In the genomic region with DNA sequence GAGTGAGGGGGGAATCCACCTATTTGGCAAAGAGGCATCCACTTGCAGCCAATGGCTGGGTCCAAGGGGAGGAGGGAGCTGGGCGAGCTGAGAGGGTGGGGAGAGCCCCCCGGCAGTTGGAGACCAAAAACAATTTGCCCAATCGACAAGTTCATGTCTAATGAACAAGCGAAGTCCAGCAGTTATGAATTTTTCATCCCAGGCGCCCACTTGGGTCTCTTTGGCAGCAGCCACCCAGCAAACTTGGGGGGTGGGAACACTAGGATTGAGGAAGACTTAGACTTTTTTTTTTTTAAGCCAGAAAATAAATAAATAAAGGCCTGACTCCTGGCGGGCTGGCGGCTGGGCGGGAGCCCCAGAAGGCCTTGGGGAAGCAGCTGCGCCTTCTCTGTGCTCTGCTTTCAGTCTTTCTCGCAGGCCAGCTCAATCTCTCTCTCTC, we compare ENCODE assay signal across 8 mouse cellular contexts. TPM values are rescaled to one million over a fixed set of nuclear protein-coding genes. Genes with fewer than 3 reads are reported as not detected.
DNase-seq lines count a peak whose midpoint lies in the region; ATAC-seq lines count a peak whose summit lies in the region.

No protein-coding gene starts in this region.

- H3K9me3 ChIP-seq in embryonic facial prominence, embryonic 13.5 days = no peaks in the 10 kb centered on the region
- H3K9me3 ChIP-seq in heart, embryonic 15.5 days (replicated peaks) = no peaks in the 10 kb centered on the region
- H3K9me3 ChIP-seq in limb, embryonic 11.5 days (ENCODE audit: control insufficient read depth, low read length) = no peaks in the 10 kb centered on the region

- 3% methylated on average over 10 of the region's 10 CpGs for WGBS in embryonic facial prominence, embryonic 13.5 days
- 16% methylated on average over 10 of the region's 10 CpGs for WGBS in heart, embryonic 15.5 days
- under 1% methylated on average over 10 of the region's 10 CpGs for WGBS in limb, embryonic 11.5 days

- peaks cover 74% of the 10 kb centered on the region for H3K4me1 ChIP-seq in embryonic facial prominence, embryonic 13.5 days
- H3K4me1 ChIP-seq in heart, embryonic 15.5 days (replicated peaks) = peaks cover 52% of the 10 kb centered on the region
- H3K4me1 ChIP-seq in limb, embryonic 11.5 days (ENCODE audit: control insufficient read depth, insufficient read depth, low read length) = peaks cover 35% of the 10 kb centered on the region

- peak overlapping the region; percentile 81 for H3K27ac ChIP-seq in embryonic facial prominence, embryonic 13.5 days
- H3K27ac ChIP-seq in heart, embryonic 15.5 days = peak overlapping the region; percentile 84
- no peak overlapping the region for H3K27ac ChIP-seq in limb, embryonic 11.5 days (replicated peaks; ENCODE audit: low read depth, low read length)

- peaks cover 85% of the 10 kb centered on the region for H3K27me3 ChIP-seq in embryonic facial prominence, embryonic 13.5 days
- peaks cover 77% of the 10 kb centered on the region for H3K27me3 ChIP-seq in heart, embryonic 15.5 days
- H3K27me3 ChIP-seq in limb, embryonic 11.5 days (ENCODE audit: control insufficient read depth, insufficient read depth, low read length) = peaks cover 87% of the 10 kb centered on the region

- H3K36me3 ChIP-seq in embryonic facial prominence, embryonic 13.5 days = peaks cover 13% of the 10 kb centered on the region; the same call in 1 of the 2 replicates
- no peaks in the 10 kb centered on the region for H3K36me3 ChIP-seq in heart, embryonic 15.5 days
- no peaks in the 10 kb centered on the region for H3K36me3 ChIP-seq in limb, embryonic 11.5 days (ENCODE audit: control insufficient read depth, insufficient read depth, low read length)

- H3K4me2 ChIP-seq in embryonic facial prominence, embryonic 13.5 days = peak overlapping the region; percentile 57
- peak overlapping the region; percentile 61 for H3K4me2 ChIP-seq in heart, embryonic 15.5 days
- H3K4me2 ChIP-seq in limb, embryonic 11.5 days (ENCODE audit: low read depth, severe bottlenecking) = no peak overlapping the region

- peak overlapping the region; percentile 38 for H3K4me3 ChIP-seq in embryonic facial prominence, embryonic 13.5 days
- H3K4me3 ChIP-seq in heart, embryonic 15.5 days = peak overlapping the region; percentile 20; the same call in 1 of the 2 replicates
- no peak overlapping the region for H3K4me3 ChIP-seq in limb, embryonic 11.5 days (ENCODE audit: low read depth, low read length)

- H3K9ac ChIP-seq in embryonic facial prominence, embryonic 13.5 days = 0 out of 2 replicates have a peak overlapping the region, but pooled peaks have one; percentile 46
- no peak overlapping the region for H3K9ac ChIP-seq in heart, embryonic 15.5 days
- no peak overlapping the region for H3K9ac ChIP-seq in limb, embryonic 11.5 days (ENCODE audit: low read length)

- no peak; the same call in 1 of the 2 replicates for ATAC-seq in embryonic facial prominence, embryonic 13.5 days (ENCODE audit: insufficient number of reproducible peaks, insufficient read depth, low FRiP score, low TSS enrichment, low read depth)
- peak; percentile 50 for ATAC-seq in heart, embryonic 15.5 days (replicated peaks; ENCODE audit: insufficient number of reproducible peaks, insufficient read depth, low FRiP score, low read depth)
- ATAC-seq in limb, embryonic 11.5 days (ENCODE audit: insufficient number of reproducible peaks, low FRiP score, low TSS enrichment, low read depth) = no peak

- peak; percentile 73 to 80 for DNase-seq in frontal cortex, postnatal 10 days (ENCODE audit: low spot score in 2 of 2)
- no peak for DNase-seq in frontal cortex, adult 2 months (ENCODE audit: extremely low spot score in 1 of 2, low spot score in 1 of 2)
- peak; percentile 6 for DNase-seq in A20 (ENCODE audit: low read depth, low spot score)
- DNase-seq in limb, embryonic 11.5 days (ENCODE audit: low spot score) = peak; percentile 55
- DNase-seq in right cerebral cortex, postnatal 14 days = peak; percentile 58
- no peak for DNase-seq in urinary bladder, adult 2 months (ENCODE audit: low spot score)

RNA-seq across cellular contexts. Expression of a gene that starts 25.7 kb away (rescaled TPM):
- polyA plus RNA-seq in frontal cortex, adult 2 months (2012; rRNA removed) = 51.3 and 61.3 TPM in 2 replicates
- 37.0 and 42.9 TPM in 2 replicates for polyA plus RNA-seq in embryonic facial prominence, embryonic 13.5 days (2015; fragmentation: Nextera tagmentation; extraction: Ambion mirVana)
- polyA plus RNA-seq in heart, embryonic 15.5 days (2015; fragmentation: Nextera tagmentation; extraction: Ambion mirVana) = 15.0 and 20.8 TPM in 2 replicates
- 4.6 TPM in 2 replicates for polyA plus RNA-seq in limb, embryonic 11.5 days (2014; fragmentation: Nextera tagmentation; extraction: Ambion mirVana)
- polyA plus RNA-seq in urinary bladder, adult 2 months (2012; rRNA removed) = 21.7 and 77.0 TPM in 2 replicates

RNA-seq across cellular contexts. Expression of a gene that starts 48.1 kb away (rescaled TPM):
- 14.6 and 15.5 TPM in 2 replicates for polyA plus RNA-seq in frontal cortex, adult 2 months (2012; rRNA removed)
- polyA plus RNA-seq in embryonic facial prominence, embryonic 13.5 days (2015; fragmentation: Nextera tagmentation; extraction: Ambion mirVana) = 7.0 TPM in 2 replicates
- 5.8 and 6.4 TPM in 2 replicates for polyA plus RNA-seq in heart, embryonic 15.5 days (2015; fragmentation: Nextera tagmentation; extraction: Ambion mirVana)
- 3.6 and 3.9 TPM in 2 replicates for polyA plus RNA-seq in limb, embryonic 11.5 days (2014; fragmentation: Nextera tagmentation; extraction: Ambion mirVana)
- 4.7 and 4.8 TPM in 2 replicates for polyA plus RNA-seq in urinary bladder, adult 2 months (2012; rRNA removed)

RNA-seq across cellular contexts. Expression of a gene that starts 51.7 kb away (rescaled TPM):
- polyA plus RNA-seq in frontal cortex, adult 2 months (2012; rRNA removed) = 0.36 TPM in 1 of 2 replicates, not detected in the other
- polyA plus RNA-seq in embryonic facial prominence, embryonic 13.5 days (2015; fragmentation: Nextera tagmentation; extraction: Ambion mirVana) = 6.1 and 6.2 TPM in 2 replicates
- polyA plus RNA-seq in heart, embryonic 15.5 days (2015; fragmentation: Nextera tagmentation; extraction: Ambion mirVana) = 4.5 TPM in 2 replicates
- 7.7 and 8.6 TPM in 2 replicates for polyA plus RNA-seq in limb, embryonic 11.5 days (2014; fragmentation: Nextera tagmentation; extraction: Ambion mirVana)
- polyA plus RNA-seq in urinary bladder, adult 2 months (2012; rRNA removed) = 1.0 and 1.2 TPM in 2 replicates

RNA-seq across cellular contexts. Expression of a gene that starts 56.8 kb away (rescaled TPM):
- 28.0 and 30.9 TPM in 2 replicates for polyA plus RNA-seq in frontal cortex, adult 2 months (2012; rRNA removed)
- 45.6 and 48.2 TPM in 2 replicates for polyA plus RNA-seq in embryonic facial prominence, embryonic 13.5 days (2015; fragmentation: Nextera tagmentation; extraction: Ambion mirVana)
- polyA plus RNA-seq in heart, embryonic 15.5 days (2015; fragmentation: Nextera tagmentation; extraction: Ambion mirVana) = 45.3 and 46.5 TPM in 2 replicates
- 45.0 and 46.7 TPM in 2 replicates for polyA plus RNA-seq in limb, embryonic 11.5 days (2014; fragmentation: Nextera tagmentation; extraction: Ambion mirVana)
- 22.0 and 22.2 TPM in 2 replicates for polyA plus RNA-seq in urinary bladder, adult 2 months (2012; rRNA removed)

Comparison
In these comparisons a context has a peak if more than half of its experiments do, and no peak if none do; other contexts are left out.
1. DNase-seq: peak in frontal cortex, postnatal 10 days (2 of 2), A20 (single experiment), limb, embryonic 11.5 days (single experiment) and right cerebral cortex, postnatal 14 days (single experiment); none in frontal cortex, adult 2 months (0 of 2) and urinary bladder, adult 2 months (single experiment).